Mouse (Mus musculus) stomach, postnatal 0 days (tissue): ENCODE measurements at regions not wholly inside any gene's neighbourhood (a gene's known extent, or its start where the extent isn't known, plus 50 kb on each side); places are given as distances from the start of the nearest gene placed in this dataset.

Experiments
- CTCF ChIP-seq: IDR thresholded peaks from 2 replicates; pipeline ENCODE4 v1.5.1; 2016; ENCODE audit warnings: antibody characterized with exemption, low read depth, mild to moderate bottlenecking, moderate library complexity
- EP300 ChIP-seq: optimal IDR thresholded peaks from 2 replicates; pipeline ENCODE3; 2016; ENCODE audit warnings: antibody characterized with exemption

GRCm38 (mm10) chr17:68981120-68981519, 94.4 kb upstream of the Epb41l3 start:
- TF ChIP-seq CTCF (no peak), EP300 (no peak)
